Mouse (Mus musculus): ENCODE measurements around the gene Tinagl1. TPM values are rescaled to one million over a fixed set of nuclear protein-coding genes. Genes with fewer than 3 reads are reported as not detected.

Tinagl1 gene
- total RNA-seq, 1 experiment = 43.7 TPM

GRCm38 (mm10) chr4:130141786-130142185, 33.1 kb downstream of the Tinagl1 start:
- no peak for DNase-seq (ENCODE audit: low read depth, low spot score)
- in situ Hi-C loops (cut with MboI; ENCODE audit: low sequenced_read_pairs in 2 of 2, unreplicated experiment in 2 of 2) = no loop called here

DNA sequence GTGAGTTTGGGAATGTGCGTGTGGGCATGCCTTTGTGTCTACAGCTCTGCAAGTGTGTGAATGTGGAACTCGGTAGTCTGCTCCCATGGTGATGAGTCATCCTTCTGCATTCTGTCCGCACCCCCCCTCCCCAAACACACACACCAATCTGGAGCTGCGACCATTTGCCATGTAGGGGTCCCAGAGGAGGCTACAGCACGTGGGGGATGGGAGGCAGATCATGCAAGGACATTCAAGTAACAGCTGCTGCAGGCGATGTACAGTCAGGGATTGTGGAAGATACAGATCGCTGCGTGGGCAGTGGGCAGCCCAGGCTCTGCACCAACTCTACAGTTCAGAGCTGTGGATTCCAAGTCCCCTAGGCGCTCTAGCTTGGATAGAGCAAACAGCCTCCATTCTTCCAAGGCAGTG, 33.9 kb downstream of the Tinagl1 start:
- no peaks in the 10 kb centered on the region for H3K9me3 ChIP-seq (ENCODE audit: control insufficient read depth, insufficient read depth, low read depth, low read length)
- TF ChIP-seq HCFC1 (IDR thresholded peaks at IDR 0.05; ENCODE audit: borderline replicate concordance, insufficient read depth, low read length) (no peak), CHD2 (IDR thresholded peaks at IDR 0.05; ENCODE audit: low read depth, low read length) (no peak), MAFK (IDR thresholded peaks at IDR 0.05; ENCODE audit: insufficient read depth, low read depth, low read length) (no peak), ZC3H11A (IDR thresholded peaks at IDR 0.05; ENCODE audit: borderline replicate concordance, low read depth, low read length) (no peak), ZNF384 (IDR thresholded peaks at IDR 0.05; ENCODE audit: low read depth, low read length) (no peak)
- in situ Hi-C loops (cut with MboI; ENCODE audit: low sequenced_read_pairs in 2 of 2, unreplicated experiment in 2 of 2) = no loop called here
- H3K27ac ChIP-seq (ENCODE audit: insufficient read depth, low read depth, low read length, poor library complexity, severe bottlenecking) = no peak overlapping the region
- no peak for DNase-seq (ENCODE audit: low read depth, low spot score)
- peaks cover 0 to 3% of the 10 kb centered on the region in 2 experiments; a peak in 1 of 4 replicates for H3K4me1 ChIP-seq (ENCODE audit: control insufficient read depth in 2 of 2, insufficient read depth in 2 of 2, low read length in 2 of 2, poor library complexity in 1 of 2)
- no peaks in the 10 kb centered on the region for H3K36me3 ChIP-seq (ENCODE audit: control insufficient read depth, insufficient read depth, low read length, poor library complexity, severe bottlenecking)
- H3K9ac ChIP-seq (ENCODE audit: insufficient read depth, low read depth, low read length, poor library complexity, severe bottlenecking) = no peak overlapping the region
- no peak overlapping the region for H3K4me3 ChIP-seq (ENCODE audit: insufficient read depth in 1 of 2, low read depth in 1 of 2, low read length in 2 of 2, poor library complexity in 1 of 2, severe bottlenecking in 1 of 2)

More at GRCm38 (mm10) chr4:130141786-130142185, 33.1 kb downstream of the Tinagl1 start:
- H3K4me1 ChIP-seq (ENCODE audit: control insufficient read depth in 2 of 2, insufficient read depth in 2 of 2, low read length in 2 of 2, poor library complexity in 1 of 2) = peaks cover 0 to 3% of the 10 kb centered on the region in 2 experiments; a peak in 1 of 4 replicates
- no peak for TF ChIP-seq ZC3H11A (IDR thresholded peaks at IDR 0.05; ENCODE audit: borderline replicate concordance, low read depth, low read length)
- no peak for TF ChIP-seq HCFC1 (IDR thresholded peaks at IDR 0.05; ENCODE audit: borderline replicate concordance, insufficient read depth, low read length)
- TF ChIP-seq MAFK (IDR thresholded peaks at IDR 0.05; ENCODE audit: insufficient read depth, low read depth, low read length) = no peak
- TF ChIP-seq ZNF384 (IDR thresholded peaks at IDR 0.05; ENCODE audit: low read depth, low read length) = no peak
- no peak for TF ChIP-seq CHD2 (IDR thresholded peaks at IDR 0.05; ENCODE audit: low read depth, low read length)
- H3K27ac ChIP-seq (ENCODE audit: insufficient read depth, low read depth, low read length, poor library complexity, severe bottlenecking) = no peak overlapping the region
- H3K36me3 ChIP-seq (ENCODE audit: control insufficient read depth, insufficient read depth, low read length, poor library complexity, severe bottlenecking) = no peaks in the 10 kb centered on the region
- no peak overlapping the region for H3K9ac ChIP-seq (ENCODE audit: insufficient read depth, low read depth, low read length, poor library complexity, severe bottlenecking)
- no peak overlapping the region for H3K4me3 ChIP-seq (ENCODE audit: insufficient read depth in 1 of 2, low read depth in 1 of 2, low read length in 2 of 2, poor library complexity in 1 of 2, severe bottlenecking in 1 of 2)
- H3K9me3 ChIP-seq (ENCODE audit: control insufficient read depth, insufficient read depth, low read depth, low read length) = no peaks in the 10 kb centered on the region

DNA sequence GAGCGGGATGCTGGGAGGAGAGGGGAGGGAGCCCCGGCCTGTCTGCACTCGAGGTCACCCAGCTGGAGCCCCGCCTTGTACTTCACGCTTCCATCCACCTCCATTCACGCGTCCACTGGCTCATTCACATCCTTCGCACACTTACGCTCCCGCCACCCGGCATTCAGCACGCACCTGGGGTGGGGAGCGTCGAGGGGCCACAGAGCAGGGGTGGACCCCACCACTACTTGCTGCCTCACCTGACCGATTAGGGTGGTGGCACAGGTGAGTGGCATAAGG, 35.8 kb downstream of the Tinagl1 start, which contains the start of gene Hcrtr1:
Gene Hcrtr1 (minus strand): TSS at position 146 of the 279 bp plus-strand sequence.
- Histone ChIP-seq H3K36me3 (ENCODE audit: control insufficient read depth, insufficient read depth, low read length, poor library complexity, severe bottlenecking) (no peaks in the 10 kb centered on the region), H3K9me3 (ENCODE audit: control insufficient read depth, insufficient read depth, low read depth, low read length) (no peaks in the 10 kb centered on the region), H3K4me1 (ENCODE audit: control insufficient read depth in 2 of 2, insufficient read depth in 2 of 2, low read length in 2 of 2, poor library complexity in 1 of 2) (peaks cover 0 to 3% of the 10 kb centered on the region in 2 experiments; a peak in 1 of 4 replicates), H3K27ac (ENCODE audit: insufficient read depth, low read depth, low read length, poor library complexity, severe bottlenecking) (no peak within 1 kb of the TSS), H3K9ac (ENCODE audit: insufficient read depth, low read depth, low read length, poor library complexity, severe bottlenecking) (peak within 1 kb of the TSS; percentile 55), H3K4me3 (ENCODE audit: insufficient read depth in 1 of 2, low read depth in 1 of 2, low read length in 2 of 2, poor library complexity in 1 of 2, severe bottlenecking in 1 of 2) (peak within 1 kb of the TSS; percentile 78 to 89)
- in situ Hi-C loops (cut with MboI; ENCODE audit: low sequenced_read_pairs in 2 of 2, unreplicated experiment in 2 of 2) = no loop called here
- DNase-seq (ENCODE audit: low read depth, low spot score) = peak; percentile 27
- TF ChIP-seq ZC3H11A (IDR thresholded peaks at IDR 0.05; ENCODE audit: borderline replicate concordance, low read depth, low read length) (no peak), ZNF384 (IDR thresholded peaks at IDR 0.05; ENCODE audit: low read depth, low read length) (no peak), MAFK (IDR thresholded peaks at IDR 0.05; ENCODE audit: insufficient read depth, low read depth, low read length) (no peak), HCFC1 (IDR thresholded peaks at IDR 0.05; ENCODE audit: borderline replicate concordance, insufficient read depth, low read length) (no peak)

DNA sequence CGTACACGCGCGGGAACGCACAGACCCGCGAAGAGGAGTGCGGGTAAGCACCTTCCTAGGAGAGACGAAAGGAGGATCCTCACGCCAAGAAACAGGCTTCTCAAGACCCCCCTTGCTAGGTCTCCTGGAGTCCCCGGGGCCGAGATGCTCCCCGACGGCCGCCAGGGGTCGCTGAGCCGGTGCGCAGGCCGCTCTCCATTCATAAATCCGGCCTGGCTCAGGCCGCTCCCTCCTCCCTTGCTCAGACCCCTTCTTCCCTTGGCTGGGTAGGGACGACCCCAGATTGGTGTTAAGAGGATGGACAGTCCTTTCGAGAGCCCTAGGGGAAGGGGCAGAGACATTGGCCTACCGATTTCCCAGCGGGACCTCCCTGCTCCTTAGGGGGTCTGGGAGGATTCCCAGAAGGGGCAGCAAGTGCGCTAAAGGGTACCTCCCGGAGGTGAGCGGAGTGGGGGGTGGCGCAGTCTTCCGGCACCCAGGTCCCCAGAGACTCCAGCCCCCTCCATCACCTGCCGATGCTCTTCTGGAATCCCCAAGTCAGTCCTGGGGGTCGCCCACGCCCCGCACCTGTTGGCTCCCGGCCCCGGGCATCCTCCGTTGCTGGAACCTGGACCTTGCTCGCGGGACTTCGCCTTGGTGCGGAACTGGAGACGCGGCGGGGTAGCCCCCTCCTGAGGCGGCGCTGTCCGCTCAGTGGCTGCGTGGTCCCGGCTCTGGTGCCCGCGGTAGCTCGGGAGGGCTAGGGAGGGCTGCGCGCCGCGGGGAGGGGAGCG, 36.3 kb downstream of the Tinagl1 start:
- DNase-seq (ENCODE audit: low read depth, low spot score) = peak; percentile 70
- no peak overlapping the region for H3K27ac ChIP-seq (ENCODE audit: insufficient read depth, low read depth, low read length, poor library complexity, severe bottlenecking)

More for the DNA sequence above, 36.3 kb downstream of the Tinagl1 start:
- TF ChIP-seq HCFC1 (IDR thresholded peaks at IDR 0.05; ENCODE audit: borderline replicate concordance, insufficient read depth, low read length) = 0 out of 2 replicates have a peak, but pooled peaks have one; percentile 56
- no peak for TF ChIP-seq CHD2 (IDR thresholded peaks at IDR 0.05; ENCODE audit: low read depth, low read length)
- TF ChIP-seq MAFK (IDR thresholded peaks at IDR 0.05; ENCODE audit: insufficient read depth, low read depth, low read length) = no peak
- TF ChIP-seq ZNF384 (IDR thresholded peaks at IDR 0.05; ENCODE audit: low read depth, low read length) = no peak
- TF ChIP-seq ZC3H11A (IDR thresholded peaks at IDR 0.05; ENCODE audit: borderline replicate concordance, low read depth, low read length) = no peak
- in situ Hi-C loops (cut with MboI; ENCODE audit: low sequenced_read_pairs in 2 of 2, unreplicated experiment in 2 of 2) = no loop called here
- Histone ChIP-seq H3K9me3 (ENCODE audit: control insufficient read depth, insufficient read depth, low read depth, low read length) (no peaks in the 10 kb centered on the region), H3K36me3 (ENCODE audit: control insufficient read depth, insufficient read depth, low read length, poor library complexity, severe bottlenecking) (no peaks in the 10 kb centered on the region), H3K4me3 (ENCODE audit: insufficient read depth in 1 of 2, low read depth in 1 of 2, low read length in 2 of 2, poor library complexity in 1 of 2, severe bottlenecking in 1 of 2) (peak overlapping the region; percentile 78 to 89), H3K9ac (ENCODE audit: insufficient read depth, low read depth, low read length, poor library complexity, severe bottlenecking) (peak overlapping the region; percentile 55), H3K4me1 (ENCODE audit: control insufficient read depth in 2 of 2, insufficient read depth in 2 of 2, low read length in 2 of 2, poor library complexity in 1 of 2) (peaks cover 0 to 3% of the 10 kb centered on the region in 2 experiments; a peak in 1 of 4 replicates)
